Mouse (Mus musculus) embryonic fibroblast, embryonic 13.5 days (primary cell): ENCODE results near the gene Nfatc4. TPM values are rescaled to one million over a fixed set of nuclear protein-coding genes. Genes with fewer than 3 reads are reported as not detected.

Experiments used
- H3K27ac ChIP-seq: 2 replicates; pipeline ENCODE4 v1.5.1; 2012; ENCODE audit warnings: low read length, control low read depth, inconsistent platforms; ENCODE audit not compliant: insufficient read depth
- H3K4me1 ChIP-seq: 2 replicates; pipeline ENCODE4 v1.6.1; 2011; ENCODE audit warnings: low read length; ENCODE audit not compliant: control insufficient read depth, insufficient read depth
- H3K4me3 ChIP-seq: 2 replicates; pipeline ENCODE4 v1.5.1; 2011; ENCODE audit warnings: mild to moderate bottlenecking, control low read depth, low read length; ENCODE audit not compliant: insufficient read depth
- CTCF ChIP-seq: IDR thresholded peaks from 2 replicates; pipeline ENCODE4 v1.5.1; 2011; ENCODE audit warnings: mild to moderate bottlenecking, control low read depth, low read length, moderate library complexity, borderline replicate concordance; ENCODE audit not compliant: insufficient read depth
- POLR2A ChIP-seq: IDR thresholded peaks from 2 replicates; pipeline ENCODE4 v1.6.1; 2011; ENCODE audit warnings: low read depth, mild to moderate bottlenecking, control low read depth, low read length, moderate library complexity
- polyA plus RNA-seq: library from polyadenylated mRNA; stranded (reverse); fragments of >200 nt; gene quantifications from 2 replicates; pipeline ENCODE4 v1.2.4, GENCODE M21; 2011; ENCODE audit warnings: low read depth; ENCODE audit not compliant: missing spikeins, insufficient read length

Nfatc4 gene
- polyA plus RNA-seq, result 88.8 and 98.2 TPM in 2 replicates

DNA sequence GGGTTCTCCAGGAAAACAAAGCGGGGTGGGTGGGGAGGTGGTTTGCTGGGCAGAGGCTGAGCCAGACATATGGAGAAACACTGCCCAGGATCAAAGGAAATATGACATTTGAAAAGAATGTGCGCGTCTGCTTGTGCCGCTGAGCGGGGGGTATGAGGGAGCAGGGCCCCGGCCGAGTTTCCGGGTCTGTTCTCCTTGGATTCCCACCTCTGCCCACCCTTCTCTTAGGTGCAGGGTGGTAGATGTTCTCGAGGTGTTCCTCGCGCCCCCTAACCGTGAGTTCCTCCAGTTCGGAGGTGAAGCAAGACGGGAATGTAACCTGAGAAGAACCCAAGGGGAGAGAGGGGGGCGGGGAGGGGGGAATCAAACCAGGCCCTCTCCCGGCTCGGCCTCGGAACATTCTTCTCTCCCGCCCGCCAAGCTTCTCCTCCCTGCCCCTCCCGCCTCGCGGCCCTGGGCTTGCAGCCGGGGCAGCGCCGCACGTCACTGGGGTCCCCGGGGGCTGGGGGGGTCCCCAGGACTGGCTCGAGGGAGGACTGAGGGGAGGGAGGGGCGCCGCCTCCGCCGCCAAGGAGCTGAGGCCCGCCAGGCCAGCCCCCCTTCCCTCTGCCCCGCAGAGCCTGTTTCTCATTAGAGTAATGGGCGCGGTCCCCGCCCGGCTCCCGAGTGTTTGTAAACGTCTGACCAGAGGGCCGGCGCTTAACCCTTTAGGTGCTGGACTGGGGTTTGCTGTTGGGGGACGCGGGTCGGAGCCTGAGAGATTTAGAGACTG is at the start of gene Nfatc4:
TSS of gene Nfatc4 (plus strand) at position 154 of the 772 bp plus-strand sequence.
- H3K4me1 ChIP-seq, result no peaks in the 10 kb centered on the region
- H3K27ac ChIP-seq, result peak within 1 kb of the TSS; percentile 99
- TF ChIP-seq CTCF (no peak), POLR2A (peak; percentile 7; the same call in 1 of the 2 replicates)
- H3K4me3 ChIP-seq, result peak within 1 kb of the TSS; percentile 44

DNA sequence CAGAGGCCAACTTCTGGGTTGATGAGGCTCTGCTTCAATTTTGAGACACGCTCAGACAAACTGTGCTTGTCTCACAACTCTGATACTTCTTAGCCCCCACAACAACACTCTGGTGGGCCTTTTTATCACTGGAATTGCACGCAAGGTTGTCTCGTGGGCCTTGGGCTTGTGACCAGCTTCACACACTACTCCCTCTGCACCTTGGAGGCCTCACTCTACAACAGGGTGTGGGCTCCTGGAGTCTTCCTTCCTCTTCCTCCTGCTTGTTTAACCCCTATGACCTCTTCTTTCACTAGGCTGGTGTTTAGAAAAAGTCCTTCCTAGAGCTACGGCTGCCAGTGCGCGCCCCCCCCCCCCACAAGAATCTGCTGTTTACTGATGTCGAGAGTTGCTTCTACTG is 46.2 kb upstream of the Nfatc4 start:
- Histone ChIP-seq H3K4me1 (no peaks in the 10 kb centered on the region; the same call in 1 of the 2 replicates), H3K4me3 (no peak overlapping the region), H3K27ac (no peak overlapping the region)
- no peak for TF ChIP-seq POLR2A
- TF ChIP-seq CTCF, result no peak

DNA sequence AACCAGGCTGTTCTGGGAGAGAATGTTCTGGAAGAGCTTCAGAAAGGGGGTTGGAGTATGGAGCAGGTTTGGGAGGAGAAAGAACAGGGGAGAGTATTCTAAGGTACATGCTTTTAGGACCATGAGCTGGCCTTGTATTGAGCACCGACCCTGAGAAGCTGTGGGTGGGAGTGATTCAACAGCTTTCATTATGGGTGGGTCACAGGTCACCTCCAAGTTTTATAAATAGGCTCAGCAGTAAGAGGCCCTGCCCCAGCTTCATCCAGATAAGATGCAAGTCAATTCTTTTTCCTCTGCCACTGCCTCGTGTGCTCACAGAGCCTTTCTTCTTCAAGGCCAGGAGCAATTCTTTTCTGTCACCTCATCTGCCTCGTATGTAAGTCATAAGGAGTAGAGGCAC is 45.8 kb upstream of the Nfatc4 start:
- Histone ChIP-seq H3K4me3 (no peak overlapping the region), H3K27ac (no peak overlapping the region), H3K4me1 (no peaks in the 10 kb centered on the region; the same call in 1 of the 2 replicates)
- TF ChIP-seq CTCF (no peak), POLR2A (no peak)

DNA sequence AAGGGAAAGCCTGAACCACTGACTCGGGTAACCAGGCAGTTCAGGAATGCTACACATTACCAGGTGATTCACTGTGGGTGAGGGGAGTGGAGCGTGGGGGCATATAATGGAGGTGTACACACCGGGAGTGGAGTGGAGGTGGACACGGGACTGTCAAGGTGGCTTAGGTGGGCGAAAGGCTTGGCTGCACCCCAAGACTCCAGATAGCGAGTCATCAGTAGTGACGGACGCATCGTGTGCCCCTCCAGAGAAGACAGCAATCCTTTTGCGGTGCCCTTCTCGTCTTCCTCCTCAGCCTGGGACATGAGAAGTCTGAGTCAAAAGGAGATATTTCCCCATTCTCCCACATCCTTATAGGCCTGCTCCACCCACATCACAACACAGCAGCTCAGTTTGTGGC is 45.1 kb upstream of the Nfatc4 start:
- TF ChIP-seq CTCF, result no peak
- H3K4me1 ChIP-seq, result no peaks in the 10 kb centered on the region; the same call in 1 of the 2 replicates
- H3K4me3 ChIP-seq, result no peak overlapping the region
- no peak overlapping the region for H3K27ac ChIP-seq

DNA sequence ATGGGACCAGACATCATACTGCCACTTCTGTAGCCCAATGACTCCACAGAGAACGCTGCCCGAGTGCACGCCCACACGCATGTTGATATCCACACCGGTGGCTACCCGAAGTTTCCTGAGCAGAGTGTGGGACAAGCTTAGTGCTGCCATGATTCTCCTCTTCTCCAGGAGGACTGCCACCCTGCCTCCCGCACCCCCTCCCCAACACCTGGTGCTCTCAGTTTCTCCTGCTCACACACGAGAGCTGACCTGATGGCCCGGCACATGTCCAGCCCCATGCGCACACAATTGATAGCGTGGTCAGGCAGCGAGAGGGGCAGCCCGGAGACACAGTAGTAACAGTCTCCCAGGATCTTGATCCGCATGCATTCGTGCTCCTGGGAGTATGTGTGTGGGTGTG is 44.3 kb upstream of the Nfatc4 start:
- TF ChIP-seq POLR2A, result no peak
- TF ChIP-seq CTCF, result no peak
- H3K27ac ChIP-seq, result no peak overlapping the region
- peaks cover under 1% of the 10 kb centered on the region for H3K4me1 ChIP-seq
- H3K4me3 ChIP-seq, result no peak overlapping the region

- Histone ChIP-seq H3K4me1 (peaks cover 2% of the 10 kb centered on the region), H3K4me3 (no peak overlapping the region), H3K27ac (no peak overlapping the region)
- TF ChIP-seq POLR2A, result no peak
- TF ChIP-seq CTCF, result no peak
These were observed 43.3 kb upstream of the Nfatc4 start for GRCm38 (mm10) chr14:55779656-55780055.

GRCm38 (mm10) chr14:55780736-55781135 is 42.2 kb upstream of the Nfatc4 start:
- Histone ChIP-seq H3K4me3 (no peak overlapping the region), H3K4me1 (peaks cover 2% of the 10 kb centered on the region), H3K27ac (no peak overlapping the region)
- no peak for TF ChIP-seq CTCF
- TF ChIP-seq POLR2A, result no peak

DNA sequence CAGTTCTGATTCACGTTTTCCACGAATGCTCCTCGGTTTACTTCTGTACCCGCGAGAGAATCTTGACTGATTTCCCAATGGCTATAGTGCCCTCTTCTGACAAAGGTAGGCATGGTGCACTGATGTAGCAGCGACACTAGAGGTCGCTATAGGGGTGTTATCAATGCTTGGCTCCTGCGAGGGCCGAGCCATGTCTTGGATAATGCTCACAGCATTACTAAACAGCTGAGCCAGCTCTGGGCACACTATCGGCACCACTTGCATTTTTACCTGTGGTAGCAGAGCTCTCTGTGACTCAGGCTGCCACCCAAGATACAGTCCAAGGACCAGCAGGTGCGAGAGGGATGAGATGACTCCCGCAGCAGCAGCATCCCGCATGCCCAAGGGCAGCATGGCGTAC is 41.6 kb upstream of the Nfatc4 start:
- TF ChIP-seq POLR2A, result 0 out of 2 replicates have a peak, but pooled peaks have one; percentile 22
- TF ChIP-seq CTCF, result peak; percentile 87
- H3K4me3 ChIP-seq, result no peak overlapping the region
- peaks cover 2% of the 10 kb centered on the region for H3K4me1 ChIP-seq
- H3K27ac ChIP-seq, result no peak overlapping the region

- Histone ChIP-seq H3K27ac (peak overlapping the region; percentile 72), H3K4me3 (no peak overlapping the region)
These were observed 40.5 kb upstream of the Nfatc4 start for GRCm38 (mm10) chr14:55782361-55782960.

More at GRCm38 (mm10) chr14:55782361-55782960, 40.5 kb upstream of the Nfatc4 start:
- no peak for TF ChIP-seq POLR2A
- TF ChIP-seq CTCF, result no peak
- peaks cover 2% of the 10 kb centered on the region for H3K4me1 ChIP-seq
